Mouse (Mus musculus): Measurements from ENCODE around the gene Ak1.

Gene Ak1

DNA sequence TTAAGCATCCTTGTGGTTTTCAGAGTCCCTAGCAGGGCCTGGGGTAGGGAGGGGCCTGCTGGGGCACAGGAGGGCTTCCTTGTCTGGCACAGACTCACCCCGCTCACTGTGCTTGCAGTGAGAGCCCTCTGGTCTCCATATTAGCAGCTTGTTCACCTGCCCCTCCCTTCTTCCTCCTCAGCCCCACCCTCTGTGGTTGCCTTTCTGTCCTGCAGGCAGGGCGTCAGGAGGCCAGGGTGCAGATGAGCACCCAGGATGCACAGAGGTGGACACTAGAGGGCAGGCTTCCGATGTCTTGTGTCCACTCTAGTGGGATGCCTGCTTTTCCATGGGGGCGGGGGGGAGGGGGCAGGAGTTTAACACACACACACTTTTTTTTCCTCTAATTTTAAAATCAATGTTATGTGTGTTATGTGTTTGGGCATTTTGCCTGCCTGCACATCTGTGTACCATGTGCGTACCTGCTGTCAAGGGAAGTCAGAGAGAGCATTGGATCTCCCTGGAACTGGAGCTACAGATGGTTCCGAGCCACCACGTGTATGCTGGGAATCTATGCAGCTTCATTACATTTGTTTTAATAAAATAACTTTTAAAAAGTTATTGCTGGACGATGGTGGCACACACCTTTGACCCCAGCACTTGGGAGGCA lies 20.0 kb upstream of the Ak1 start:
- no peak for DNase-seq (ENCODE audit: low read depth)

DNA sequence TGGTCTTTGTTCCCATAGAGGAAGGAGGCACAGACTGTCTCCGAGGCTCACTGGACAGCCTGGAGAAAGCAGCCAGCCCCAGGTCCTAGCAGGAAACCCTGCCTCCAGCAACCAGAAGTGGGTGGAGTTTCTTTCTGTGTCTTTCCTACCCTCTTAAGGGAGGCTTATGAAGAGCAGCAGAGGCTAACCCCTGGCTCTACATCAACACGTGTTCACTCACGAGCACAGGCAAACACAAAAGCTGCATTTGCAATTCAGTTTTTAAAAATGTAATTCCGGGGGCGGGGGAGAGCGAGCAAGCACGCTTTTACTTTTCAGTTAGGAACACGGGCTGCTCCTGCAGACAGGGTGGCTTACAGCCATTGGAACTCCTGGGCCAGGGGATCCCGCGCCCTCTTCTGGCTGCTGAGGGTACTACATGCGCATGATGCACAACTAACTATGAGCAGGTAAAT lies 18.9 kb upstream of the Ak1 start:
- DNase-seq (ENCODE audit: low read depth): peak; percentile 65

DNA sequence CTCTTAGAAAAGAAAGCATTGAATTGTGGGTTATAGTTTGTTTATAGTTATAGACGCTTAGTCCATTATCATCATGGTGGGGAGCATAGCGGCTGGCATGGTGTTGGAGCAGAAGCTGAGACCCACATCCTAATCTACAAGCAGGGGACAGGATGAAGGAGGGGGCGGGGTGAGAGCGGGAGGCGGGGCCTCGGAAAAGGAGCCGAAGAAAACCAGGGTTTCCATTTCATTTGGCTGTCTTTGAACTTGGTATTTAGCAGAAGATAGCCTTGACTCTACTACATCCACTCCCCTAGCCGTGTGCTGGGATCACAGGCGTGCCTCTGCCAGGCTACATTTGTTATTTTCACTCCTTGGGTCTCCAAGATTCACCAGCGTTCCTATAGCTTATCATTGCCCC lies 16.9 kb upstream of the Ak1 start:
- no peak for DNase-seq (ENCODE audit: low read depth)

DNA sequence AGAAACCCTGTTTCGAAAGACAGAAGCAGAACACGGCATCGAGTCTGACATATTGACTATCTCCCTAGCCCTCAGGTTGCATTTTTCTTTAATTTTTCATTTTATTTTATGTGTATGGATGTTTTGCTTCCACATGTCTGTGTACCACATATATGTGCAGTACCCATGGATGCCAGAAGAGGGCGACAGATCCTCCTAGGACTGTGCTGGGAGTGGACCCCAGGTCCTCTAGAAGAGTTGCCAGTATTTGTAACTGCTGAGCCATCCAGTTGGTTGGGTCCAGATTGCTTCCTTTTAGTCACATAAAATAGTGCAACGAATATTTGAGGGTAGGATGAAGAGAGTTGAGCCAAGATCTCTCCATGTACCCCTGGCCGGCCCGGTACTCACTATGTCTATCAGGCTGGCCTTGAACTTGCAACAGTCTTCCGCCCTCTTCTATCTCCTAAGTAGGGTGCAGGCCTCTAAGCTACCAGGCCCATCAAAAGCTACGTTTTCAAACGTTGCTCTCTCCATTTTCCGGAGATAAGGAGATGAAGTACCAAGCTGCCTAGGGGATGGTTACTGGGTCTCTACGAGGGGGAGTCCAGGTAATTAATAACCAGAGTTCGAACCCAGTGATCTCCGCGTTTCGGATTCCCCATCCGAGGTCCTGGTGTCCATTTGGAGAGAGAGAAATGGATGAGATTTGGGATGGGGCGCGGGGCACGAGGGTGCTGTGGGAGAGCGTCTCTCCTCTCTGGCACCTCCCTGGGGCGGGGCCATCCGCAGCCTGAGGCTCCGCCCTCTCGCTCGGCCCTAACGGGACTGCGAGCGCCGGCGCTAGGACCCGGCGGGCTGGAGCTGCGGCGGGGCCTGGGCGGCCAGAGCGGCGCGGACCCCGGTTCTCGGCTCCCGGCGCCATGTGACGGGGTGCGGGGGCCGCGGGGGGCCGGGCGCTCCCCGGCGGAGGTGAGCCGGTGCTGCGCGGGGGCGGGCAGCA lies 15.1 kb upstream of the Ak1 start:
- no peak for DNase-seq (ENCODE audit: low read depth)

DNA sequence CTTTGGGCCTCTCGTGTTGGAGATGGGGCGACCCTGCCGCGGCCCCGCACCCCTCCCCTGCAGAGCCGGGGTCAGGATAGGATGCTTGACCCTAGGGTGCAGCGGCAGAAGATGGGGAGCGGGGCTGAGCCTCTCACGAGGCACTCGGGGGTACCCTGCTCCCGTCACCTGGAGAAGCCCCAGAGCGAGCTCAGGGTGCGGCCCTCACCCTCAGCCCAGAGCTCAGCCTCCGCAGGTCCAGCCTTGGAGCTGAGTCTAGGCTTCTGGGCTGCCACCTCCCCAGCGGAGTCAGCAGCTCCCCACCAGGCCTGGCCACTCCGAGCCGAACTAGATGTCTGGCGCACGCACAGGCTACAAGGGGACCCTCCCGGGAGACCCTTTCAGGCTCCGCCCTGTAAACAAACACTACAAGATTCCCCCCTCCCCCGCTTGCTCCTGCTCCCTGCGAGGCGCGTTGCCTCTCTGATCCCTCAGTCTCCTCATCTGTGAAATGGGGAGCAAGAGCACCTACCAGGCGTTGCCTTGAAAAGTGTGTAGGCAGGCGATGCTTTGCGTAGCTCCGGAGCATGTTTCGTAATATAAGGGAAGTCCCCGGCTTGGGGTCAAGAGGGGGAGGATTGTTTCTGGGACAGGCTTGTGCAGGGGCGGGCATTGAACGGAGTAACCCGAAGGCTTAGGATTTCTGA lies 14.2 kb upstream of the Ak1 start:
- no peak for DNase-seq (ENCODE audit: low read depth)

DNA sequence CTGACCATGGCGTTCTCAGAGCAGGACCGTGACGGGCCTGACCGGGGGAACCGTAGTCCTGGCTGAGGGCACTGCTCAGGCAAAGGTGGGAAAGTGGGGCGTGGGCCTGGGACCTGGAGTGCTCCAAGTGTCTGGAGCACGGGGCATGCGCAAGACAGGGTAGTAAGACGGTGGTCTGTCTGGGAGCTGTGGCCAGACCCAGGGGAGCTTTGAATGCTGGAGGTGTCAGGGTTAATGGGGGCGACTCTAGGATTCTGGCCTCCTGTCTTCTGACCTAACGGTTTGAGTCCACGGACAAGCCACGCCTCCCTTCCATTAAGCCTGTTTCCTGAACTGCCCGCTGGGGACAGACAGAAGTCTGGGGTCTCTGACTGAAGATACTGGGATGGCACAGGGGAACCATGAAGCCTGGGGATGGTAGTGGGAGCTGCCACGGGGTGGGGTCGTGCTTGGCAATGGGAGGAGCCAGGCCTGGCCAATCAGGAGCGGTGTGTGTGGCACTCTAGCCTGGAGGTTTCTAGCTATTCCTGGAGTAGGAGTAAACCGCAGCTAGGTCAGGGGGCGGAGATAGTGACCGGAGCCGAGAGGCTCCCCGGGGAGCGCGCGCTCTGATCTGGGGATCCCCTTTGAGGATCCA lies 13.3 kb upstream of the Ak1 start:
- no peak for DNase-seq (ENCODE audit: low read depth)

DNA sequence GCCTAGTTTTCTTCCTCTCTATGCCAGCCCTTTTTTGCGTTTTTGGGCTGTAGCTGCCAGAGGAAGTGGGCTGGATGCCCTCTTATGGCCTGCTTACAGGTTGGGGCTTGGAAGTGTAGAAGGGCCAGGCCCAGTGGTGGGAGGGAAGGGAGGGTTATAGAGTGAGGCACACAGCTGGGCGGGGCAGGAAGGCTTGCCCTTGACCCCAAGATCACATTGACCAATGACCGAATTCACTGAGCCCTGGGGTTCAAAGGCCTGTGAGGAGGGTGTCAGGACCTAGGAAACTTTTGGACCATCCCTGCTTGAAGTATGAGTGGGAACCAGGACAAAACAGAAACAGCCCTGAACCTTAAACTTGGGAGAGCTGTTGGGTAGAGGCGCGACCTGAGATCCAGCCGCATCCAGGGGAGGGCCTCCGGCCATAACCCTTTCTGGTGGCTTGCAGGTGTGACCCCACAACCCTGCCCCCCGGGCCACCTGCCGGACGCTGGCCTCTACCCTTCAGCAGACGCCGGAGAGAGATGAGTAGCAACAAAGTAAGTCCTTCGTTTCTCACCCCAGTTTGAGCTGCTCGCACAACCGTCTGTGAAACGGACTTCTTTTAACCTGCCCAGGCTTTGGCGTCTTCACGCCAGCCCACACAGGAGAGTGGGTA lies 12.7 kb upstream of the Ak1 start:
- no peak for DNase-seq (ENCODE audit: low read depth)

DNA sequence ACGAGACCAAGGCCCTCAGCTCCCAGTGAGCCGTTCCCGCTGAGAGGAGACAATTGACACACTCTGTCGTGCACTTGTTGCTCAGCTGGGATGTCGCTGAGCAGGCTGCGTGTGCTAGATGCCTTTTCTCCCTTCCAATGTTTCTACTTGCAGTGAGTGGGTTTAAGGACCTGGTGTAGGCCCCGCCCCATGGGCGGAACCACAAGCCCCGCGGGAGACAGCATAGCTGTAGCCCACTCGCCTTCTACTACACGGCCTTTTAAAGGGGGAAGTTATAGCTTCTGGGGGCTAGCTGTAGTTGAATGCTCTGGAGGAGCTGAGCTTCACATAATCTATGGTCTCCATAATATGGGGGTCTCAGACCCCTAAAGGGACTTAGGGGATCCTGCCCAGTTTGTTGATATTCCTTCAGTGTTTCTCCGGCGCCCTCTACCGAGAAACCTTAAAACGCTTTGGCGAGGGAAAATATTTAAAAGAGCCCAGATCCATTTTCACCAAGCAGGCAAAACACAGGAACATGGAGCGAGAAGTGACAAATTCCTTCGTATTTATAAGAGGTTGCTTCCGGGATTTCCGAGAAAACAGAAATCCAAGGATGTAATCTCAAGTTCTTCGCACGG lies 10.8 kb upstream of the Ak1 start:
- no peak for DNase-seq (ENCODE audit: low read depth)

DNA sequence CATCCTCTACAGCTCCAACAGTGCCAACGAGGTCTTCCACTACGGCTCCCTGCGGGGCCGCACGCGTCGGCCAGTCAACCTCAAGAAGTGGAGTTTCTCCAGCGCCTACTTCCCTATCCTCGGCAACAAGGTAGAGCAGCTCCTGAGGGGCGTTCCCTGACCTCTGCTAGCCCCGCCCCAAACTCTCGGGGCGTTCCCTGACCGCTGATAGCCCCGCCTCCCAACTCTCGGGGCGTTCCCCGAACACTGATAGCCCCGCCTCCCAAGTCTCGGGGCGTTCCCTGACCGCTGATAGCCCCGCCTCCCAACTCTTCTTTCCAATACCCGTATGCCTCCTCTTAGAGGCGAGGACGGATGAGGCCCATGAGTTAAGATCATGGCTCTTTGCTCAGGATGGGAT lies 9.3 kb upstream of the Ak1 start:
- no peak for DNase-seq (ENCODE audit: low read depth)

DNA sequence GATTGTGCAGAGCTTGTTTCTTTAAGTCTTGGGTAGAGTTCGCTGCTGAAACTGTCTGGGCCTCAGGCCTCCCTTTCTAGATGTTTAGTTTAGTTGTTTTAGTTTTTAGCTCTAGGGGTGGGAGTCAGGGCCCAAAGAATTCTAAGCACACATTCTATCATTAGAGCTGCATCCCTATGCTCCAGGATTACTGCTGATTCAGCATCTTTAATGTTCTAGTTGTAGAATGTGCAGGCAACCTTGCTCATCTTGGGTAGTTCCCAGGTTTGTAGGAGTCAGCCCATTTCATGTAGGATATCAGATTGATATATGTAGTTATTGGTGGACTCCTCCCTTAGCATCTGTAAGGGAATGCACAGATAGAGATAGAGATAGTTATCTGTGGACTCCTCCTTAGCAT lies 4.4 kb upstream of the Ak1 start:
- no peak for DNase-seq (ENCODE audit: low read depth)

DNA sequence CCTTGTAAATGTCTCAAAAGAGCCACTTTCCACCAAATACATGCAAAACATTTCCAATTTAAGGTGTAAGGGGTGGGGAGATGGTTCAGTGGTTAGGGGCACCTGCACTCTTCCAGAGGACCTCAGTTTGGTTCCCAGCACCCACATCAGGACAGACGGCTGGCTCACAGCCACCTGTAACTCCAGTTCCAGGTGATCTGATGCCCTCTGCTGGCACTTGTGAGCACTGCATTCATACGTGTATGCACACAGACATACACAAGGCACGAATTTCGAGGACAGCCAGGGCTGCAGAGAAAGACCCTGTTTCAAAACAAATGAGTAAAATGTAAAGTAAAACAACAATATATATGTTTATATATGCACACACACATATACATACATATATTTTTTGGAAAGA lies 4.0 kb upstream of the Ak1 start:
- no peak for DNase-seq (ENCODE audit: low read depth)

DNA sequence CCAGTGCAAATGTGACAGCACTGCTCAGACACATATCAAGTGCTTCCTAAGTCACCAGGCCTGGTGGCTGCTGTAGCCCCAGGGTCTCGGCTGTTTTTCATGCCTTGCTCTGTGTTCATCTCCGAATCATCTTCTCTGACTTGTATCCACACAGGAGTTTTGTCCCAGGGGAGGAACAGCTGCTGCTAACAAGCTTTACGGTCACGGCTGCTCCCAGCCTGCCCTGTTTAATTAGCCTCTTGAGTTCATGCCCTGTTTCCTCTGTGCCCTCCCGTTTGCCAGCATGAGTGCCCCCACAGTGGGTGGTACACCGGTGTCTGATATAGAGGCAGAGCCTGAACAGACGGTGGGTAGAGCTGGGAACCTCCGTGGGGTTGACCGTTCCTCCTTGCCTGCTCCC lies 3.5 kb upstream of the Ak1 start:
- DNase-seq (ENCODE audit: low read depth): no peak

DNA sequence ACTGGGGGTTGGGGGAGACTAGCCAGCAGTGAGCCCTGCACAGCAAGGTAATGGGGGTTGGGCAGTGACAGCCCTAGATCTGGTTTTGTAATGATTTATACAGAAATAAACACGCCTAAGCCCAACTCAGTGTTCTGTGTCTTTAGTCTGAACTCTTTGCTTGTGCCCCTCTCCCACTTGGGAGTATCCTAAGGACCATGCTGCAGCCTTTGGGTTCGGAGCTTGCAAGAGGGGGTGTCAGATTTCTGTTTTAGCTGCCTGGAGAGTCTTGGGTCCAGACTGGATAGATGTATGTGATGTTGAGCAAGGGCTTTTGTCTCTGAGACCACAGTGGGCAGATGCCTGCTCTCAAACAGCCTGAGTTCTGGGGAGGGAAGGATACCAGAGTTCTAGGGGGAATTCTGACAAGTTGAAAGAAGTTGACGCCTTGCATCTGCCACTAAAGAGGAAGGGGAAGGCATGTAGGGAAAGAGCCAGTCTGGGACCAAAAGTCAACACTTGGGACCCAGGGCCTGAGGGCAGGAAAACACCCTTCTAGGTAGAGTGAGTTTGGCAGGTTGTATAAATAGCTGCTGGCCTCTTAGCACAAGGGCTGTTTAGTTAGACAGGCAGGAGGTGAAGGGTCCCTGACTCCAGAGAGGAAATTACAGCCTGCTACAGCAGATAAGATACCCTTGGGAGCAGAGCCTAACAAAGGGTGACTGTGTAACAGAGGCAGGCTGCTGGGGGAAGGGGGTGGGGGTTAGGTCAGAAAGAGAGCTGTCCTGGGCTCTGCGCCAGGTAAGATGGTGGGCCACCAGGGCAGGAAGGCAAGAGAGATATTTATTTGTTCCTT lies 659 bp upstream of the Ak1 start:
- no peak for DNase-seq (ENCODE audit: low read depth)

DNA sequence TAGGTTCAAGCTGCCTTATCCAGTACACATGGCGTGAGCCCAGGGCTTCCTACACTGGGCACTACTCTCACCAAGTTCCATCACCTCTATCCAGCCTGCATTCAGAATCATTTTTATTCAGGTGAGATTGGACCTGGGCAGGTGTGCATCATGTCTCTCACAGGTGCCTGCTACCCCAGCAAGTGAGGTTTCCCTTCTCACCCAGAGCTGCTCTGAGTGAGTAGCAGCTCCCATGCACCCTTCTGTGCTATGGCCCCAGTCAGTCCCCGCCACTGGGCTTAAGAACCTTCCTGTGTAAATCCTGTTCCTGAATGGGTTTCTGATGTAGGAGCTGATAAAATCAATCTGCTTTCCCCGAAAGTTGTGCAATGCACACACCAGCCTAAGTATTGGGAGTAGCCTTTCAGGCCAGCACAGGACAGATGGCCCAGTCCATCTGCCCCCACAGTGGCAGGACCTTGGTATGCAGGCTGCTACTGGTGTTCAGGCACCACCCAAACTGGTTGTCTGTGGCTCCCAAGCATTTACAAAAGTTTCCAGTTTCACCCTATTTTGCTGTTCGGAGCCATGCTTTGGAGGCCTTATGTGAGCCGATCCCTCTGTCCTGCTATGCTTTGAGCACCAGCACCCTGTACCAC lies 2.7 kb downstream of the Ak1 start:
- DNase-seq (ENCODE audit: low read depth): no peak

DNA sequence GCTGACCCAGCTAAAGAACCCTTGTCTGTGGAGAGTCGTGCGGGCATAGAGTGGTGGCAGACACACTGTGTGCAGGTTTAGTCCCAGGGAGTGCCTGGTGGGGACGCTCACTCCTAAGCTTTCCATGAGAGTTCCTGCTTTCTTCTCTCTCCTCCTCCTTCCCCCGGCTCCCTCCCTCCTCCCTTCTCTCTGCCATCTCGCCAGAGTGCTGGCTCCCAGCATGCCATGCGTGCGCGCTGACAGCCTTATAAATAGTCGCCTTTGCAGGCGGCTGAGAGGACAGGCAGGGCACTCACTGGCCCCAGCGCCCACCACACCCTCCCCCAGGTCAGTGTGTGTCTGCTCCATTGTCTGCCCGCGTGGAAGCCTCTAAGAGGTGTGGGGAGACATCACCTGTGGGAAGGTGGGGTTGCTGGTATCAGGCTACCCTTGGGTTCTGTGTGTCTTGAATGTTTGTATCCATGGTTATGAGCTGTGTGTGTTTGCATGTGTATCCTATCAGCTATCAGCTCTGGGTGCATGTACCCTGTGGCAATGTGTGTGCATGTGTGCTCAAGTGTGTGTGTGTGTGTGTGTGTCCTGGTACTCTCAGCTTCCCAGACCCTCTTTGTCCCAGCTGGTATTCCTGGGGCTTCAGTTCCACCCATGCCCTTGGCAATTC lies 3.8 kb downstream of the Ak1 start:
- DNase-seq (ENCODE audit: low read depth): no peak

DNA sequence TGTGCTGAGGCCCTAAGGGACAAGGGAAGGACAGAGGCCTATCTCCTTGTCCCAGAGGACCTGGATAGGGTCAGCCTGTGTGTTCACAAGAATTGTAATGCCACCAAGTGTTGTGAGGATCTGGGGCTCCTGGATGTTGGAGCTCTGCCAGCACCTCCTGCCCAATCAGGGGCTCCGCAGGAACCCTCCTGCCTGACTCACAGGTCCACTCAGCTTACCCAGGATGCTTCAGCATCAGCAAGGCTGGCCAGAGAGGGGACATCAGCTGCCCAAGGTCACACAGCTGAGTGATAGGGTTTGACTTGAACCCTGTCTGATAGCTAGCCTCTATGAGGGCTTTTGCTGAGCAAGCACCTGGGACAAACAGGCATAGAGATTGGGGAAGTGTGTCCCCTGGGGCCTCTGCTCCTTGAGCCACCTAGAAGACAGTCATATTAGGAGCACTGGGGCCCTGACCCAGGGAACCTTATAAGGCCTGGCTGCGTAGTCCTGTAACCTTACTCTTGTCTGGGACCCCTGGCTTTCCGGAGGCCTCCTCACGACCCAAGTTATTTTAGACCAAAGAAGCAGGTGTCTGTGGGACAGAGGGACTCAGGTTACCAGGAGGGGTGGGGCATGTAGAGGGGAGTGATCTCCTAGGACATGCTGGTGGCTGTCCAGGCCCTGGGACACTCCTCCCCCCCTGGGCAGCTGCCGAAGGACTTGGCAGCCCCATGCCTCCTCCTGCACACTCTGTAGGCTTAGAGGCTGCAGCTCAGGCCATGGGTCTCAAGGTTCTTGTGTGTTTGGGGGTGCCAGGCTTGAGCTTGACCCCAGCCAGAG lies 4.5 kb downstream of the Ak1 start:
- no peak for DNase-seq (ENCODE audit: low read depth)

DNA sequence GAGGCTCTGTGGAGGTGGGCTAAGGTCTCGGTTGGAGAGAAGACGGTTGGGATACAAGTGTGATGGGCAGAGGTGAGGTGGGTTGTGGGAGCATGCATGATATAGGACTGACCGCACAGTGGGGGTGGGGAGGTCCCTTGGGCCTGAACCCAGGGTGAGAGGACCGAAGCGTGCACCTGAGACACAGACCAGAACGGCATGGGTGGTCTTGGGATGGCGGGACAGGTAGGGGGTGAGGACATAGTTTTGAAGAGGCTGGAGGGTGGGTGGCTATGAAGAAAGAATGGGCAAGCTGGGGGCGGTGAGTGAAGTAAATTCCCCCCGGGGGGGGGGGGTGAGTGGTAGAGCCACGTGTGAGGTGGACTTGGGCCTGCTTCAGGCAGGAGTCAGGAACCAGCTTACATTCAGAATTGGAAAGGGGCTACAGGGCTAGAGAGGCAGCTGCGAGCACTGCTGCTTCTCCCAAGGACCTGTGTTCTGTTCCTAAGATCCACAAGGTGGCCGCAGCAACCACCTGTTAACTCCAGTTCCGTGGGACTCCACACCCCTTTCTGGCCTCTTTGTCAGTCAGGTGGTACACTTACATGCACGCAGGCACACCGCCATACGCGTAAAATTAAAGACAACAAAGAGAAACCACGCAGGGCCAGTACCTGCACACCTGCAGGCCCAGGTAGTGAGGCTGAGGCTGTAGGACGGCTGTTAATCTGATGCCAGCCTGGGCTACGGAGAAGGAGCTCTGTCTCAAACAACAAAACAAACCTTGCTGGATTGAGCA lies 5.9 kb downstream of the Ak1 start:
- no peak for DNase-seq (ENCODE audit: low read depth)

Data from fibroblast of lung, adult 2 months (primary cell).